Mouse (Mus musculus) kidney, embryonic 15.5 days (tissue): ENCODE measurements around the gene Inpp4a. TPM values are rescaled to one million over a fixed set of nuclear protein-coding genes. Genes with fewer than 3 reads are reported as not detected.

Source experiments
- ATAC-seq: fragments of 200-750 bp; cut with Nextera tagmentation; replicated peaks from 2 replicates; pipeline ENCODE4 v1.8.0; 2017; ENCODE audit warnings: moderate TSS enrichment; ENCODE audit not compliant: low FRiP score
- H3K27ac ChIP-seq: fragments of 300-500 bp; sonication (generic); 2 replicates; pipeline ENCODE4 v1.5.1; 2015; ENCODE audit warnings: mild to moderate bottlenecking, inconsistent platforms
- H3K27me3 ChIP-seq: fragments of 300-500 bp; sonication (generic); 2 replicates; pipeline ENCODE4 v1.6.1; 2015; ENCODE audit warnings: inconsistent platforms
- H3K36me3 ChIP-seq: fragments of 300-500 bp; sonication (generic); 2 replicates; pipeline ENCODE4 v1.6.1; 2015; ENCODE audit warnings: inconsistent platforms
- H3K4me1 ChIP-seq: fragments of 300-500 bp; sonication (generic); 2 replicates; pipeline ENCODE4 v1.6.1; 2015; ENCODE audit warnings: inconsistent platforms
- H3K4me2 ChIP-seq: fragments of 300-500 bp; sonication (generic); 2 replicates; pipeline ENCODE4 v1.6.1; 2015; ENCODE audit warnings: moderate library complexity, mild to moderate bottlenecking, inconsistent platforms
- H3K4me3 ChIP-seq: fragments of 300-500 bp; sonication (generic); replicated peaks from 2 replicates; pipeline ENCODE4 v1.5.1; 2015; ENCODE audit warnings: mild to moderate bottlenecking, inconsistent platforms
- H3K9ac ChIP-seq: fragments of 300-500 bp; sonication (generic); 2 replicates; pipeline ENCODE4 v1.6.1; 2015; ENCODE audit warnings: mild to moderate bottlenecking, inconsistent platforms
- H3K9me3 ChIP-seq: fragments of 300-500 bp; sonication (generic); replicated peaks from 2 replicates; pipeline ENCODE4 v1.6.1; 2016; ENCODE audit warnings: inconsistent platforms
- WGBS: fragments of 180-500 bp; shearing (Covaris S2); methylation state at CpG from one replicate; pipeline ENCODE4 v1.1.7; 2015; ENCODE audit warnings: mixed read lengths; 5-methylcytosine and 5-hydroxymethylcytosine counted together
- polyA plus RNA-seq: library from polyadenylated mRNA; unstranded; fragments of >200 nt; fragmentation: Nextera tagmentation; extraction: Ambion mirVana; gene quantifications from 2 replicates; pipeline ENCODE4 v1.2.1, GENCODE M21; 2015

Inpp4a gene
- polyA plus RNA-seq, 1 experiment from 2014 or later = 20.5 TPM

- no peak for ATAC-seq
- Histone ChIP-seq H3K4me3 (no peak overlapping the region), H3K27me3 (no peaks in the 10 kb centered on the region), H3K9ac (no peak overlapping the region), H3K4me1 (peaks cover 28% of the 10 kb centered on the region; the same call in 1 of the 2 replicates), H3K27ac (no peak overlapping the region), H3K36me3 (no peaks in the 10 kb centered on the region), H3K4me2 (no peak overlapping the region), H3K9me3 (no peaks in the 10 kb centered on the region)
- 90% methylated on average over 6 of the region's 6 CpGs for WGBS
Observed at GRCm38 (mm10) chr1:37344223-37344916, 44.7 kb downstream of the Inpp4a start.

GRCm38 (mm10) chr1:37347361-37348080 is 47.9 kb downstream of the Inpp4a start:
- WGBS = 78% methylated on average over 9 of the region's 9 CpGs
- ATAC-seq = no peak
- H3K27ac ChIP-seq = no peak overlapping the region

GRCm38 (mm10) chr1:37350886-37351651 is 51.4 kb downstream of the Inpp4a start:
- Histone ChIP-seq H3K9me3 (no peaks in the 10 kb centered on the region), H3K27ac (no peak overlapping the region), H3K4me1 (peaks cover 4% of the 10 kb centered on the region; the same call in 1 of the 2 replicates), H3K9ac (no peak overlapping the region), H3K4me2 (no peak overlapping the region), H3K36me3 (no peaks in the 10 kb centered on the region), H3K27me3 (no peaks in the 10 kb centered on the region), H3K4me3 (no peak overlapping the region)
- ATAC-seq = no peak
- 69% methylated on average over 7 of the region's 7 CpGs for WGBS

More at GRCm38 (mm10) chr1:37347361-37348080, 47.9 kb downstream of the Inpp4a start:
- peaks cover 13% of the 10 kb centered on the region; the same call in 1 of the 2 replicates for H3K4me1 ChIP-seq
- H3K9me3 ChIP-seq = no peaks in the 10 kb centered on the region
- H3K9ac ChIP-seq = no peak overlapping the region
- H3K36me3 ChIP-seq = no peaks in the 10 kb centered on the region
- no peak overlapping the region for H3K4me3 ChIP-seq
- no peaks in the 10 kb centered on the region for H3K27me3 ChIP-seq
- no peak overlapping the region for H3K4me2 ChIP-seq

- H3K4me3 ChIP-seq = no peak overlapping the region
- ATAC-seq = no peak
- no peak overlapping the region for H3K4me2 ChIP-seq
- no peak overlapping the region for H3K27ac ChIP-seq
- WGBS = 87% methylated on average over 2 of the region's 2 CpGs
- no peaks in the 10 kb centered on the region for H3K9me3 ChIP-seq
- no peaks in the 10 kb centered on the region for H3K27me3 ChIP-seq
- H3K4me1 ChIP-seq = no peaks in the 10 kb centered on the region
- no peak overlapping the region for H3K9ac ChIP-seq
- no peaks in the 10 kb centered on the region for H3K36me3 ChIP-seq
Observed at GRCm38 (mm10) chr1:37351961-37352360, 52.3 kb downstream of the Inpp4a start.

- no peak for ATAC-seq
- Histone ChIP-seq H3K4me1 (no peaks in the 10 kb centered on the region), H3K27ac (no peak overlapping the region), H3K9ac (no peak overlapping the region), H3K27me3 (no peaks in the 10 kb centered on the region), H3K9me3 (no peaks in the 10 kb centered on the region), H3K36me3 (0 out of 2 replicates have a peak, but pooled peaks cover under 1% of the 10 kb centered on the region), H3K4me2 (no peak overlapping the region), H3K4me3 (no peak overlapping the region)
- 72% methylated on average over 4 of the region's 4 CpGs for WGBS
Observed at GRCm38 (mm10) chr1:37353456-37353855, 53.8 kb downstream of the Inpp4a start.

GRCm38 (mm10) chr1:37355492-37355891 is 55.8 kb downstream of the Inpp4a start:
- H3K4me3 ChIP-seq = no peak overlapping the region

GRCm38 (mm10) chr1:37356305-37356704 is 56.6 kb downstream of the Inpp4a start:
- Histone ChIP-seq H3K9ac (no peak overlapping the region), H3K27me3 (no peaks in the 10 kb centered on the region), H3K36me3 (0 out of 2 replicates have a peak, but pooled peaks cover 7% of the 10 kb centered on the region), H3K4me1 (no peaks in the 10 kb centered on the region), H3K27ac (no peak overlapping the region), H3K4me3 (no peak overlapping the region), H3K4me2 (no peak overlapping the region), H3K9me3 (no peaks in the 10 kb centered on the region)
- WGBS = 86% methylated on average over 3 of the region's 3 CpGs
- no peak for ATAC-seq

More at GRCm38 (mm10) chr1:37355492-37355891, 55.8 kb downstream of the Inpp4a start:
- H3K36me3 ChIP-seq = 0 out of 2 replicates have a peak, but pooled peaks cover 7% of the 10 kb centered on the region
- H3K9me3 ChIP-seq = no peaks in the 10 kb centered on the region
- no peak overlapping the region for H3K27ac ChIP-seq
- H3K4me2 ChIP-seq = no peak overlapping the region
- no peak overlapping the region for H3K9ac ChIP-seq
- no peaks in the 10 kb centered on the region for H3K27me3 ChIP-seq
- WGBS = 89% methylated on average over 3 of the region's 3 CpGs
- no peaks in the 10 kb centered on the region for H3K4me1 ChIP-seq
- ATAC-seq = no peak

- H3K27me3 ChIP-seq = no peaks in the 10 kb centered on the region
- WGBS = 80% methylated on average over 6 of the region's 6 CpGs
- no peak overlapping the region for H3K4me2 ChIP-seq
- no peaks in the 10 kb centered on the region for H3K4me1 ChIP-seq
- no peaks in the 10 kb centered on the region for H3K9me3 ChIP-seq
- H3K27ac ChIP-seq = no peak overlapping the region
- H3K9ac ChIP-seq = no peak overlapping the region
- ATAC-seq = no peak
- no peak overlapping the region for H3K4me3 ChIP-seq
- H3K36me3 ChIP-seq = 0 out of 2 replicates have a peak, but pooled peaks cover 7% of the 10 kb centered on the region
Observed at GRCm38 (mm10) chr1:37357173-37357572, 57.5 kb downstream of the Inpp4a start.

- Histone ChIP-seq H3K9me3 (no peaks in the 10 kb centered on the region), H3K27ac (no peak overlapping the region), H3K4me1 (no peaks in the 10 kb centered on the region), H3K27me3 (no peaks in the 10 kb centered on the region), H3K4me3 (no peak overlapping the region), H3K9ac (no peak overlapping the region), H3K4me2 (no peak overlapping the region), H3K36me3 (0 out of 2 replicates have a peak, but pooled peaks cover 7% of the 10 kb centered on the region)
- ATAC-seq = no peak
- 89% methylated on average over 8 of the region's 8 CpGs for WGBS
Observed at GRCm38 (mm10) chr1:37358621-37359020, 59.0 kb downstream of the Inpp4a start.

GRCm38 (mm10) chr1:37359395-37360092 is 59.9 kb downstream of the Inpp4a start:
- Histone ChIP-seq H3K4me2 (no peak overlapping the region), H3K36me3 (0 out of 2 replicates have a peak, but pooled peaks cover 7% of the 10 kb centered on the region), H3K9ac (no peak overlapping the region), H3K4me3 (no peak overlapping the region), H3K27ac (no peak overlapping the region), H3K9me3 (no peaks in the 10 kb centered on the region), H3K27me3 (no peaks in the 10 kb centered on the region), H3K4me1 (no peaks in the 10 kb centered on the region)
- no peak for ATAC-seq
- 92% methylated on average over 6 of the region's 6 CpGs for WGBS

GRCm38 (mm10) chr1:37360781-37361180 is 61.1 kb downstream of the Inpp4a start:
- no peak for ATAC-seq
- Histone ChIP-seq H3K27me3 (no peaks in the 10 kb centered on the region), H3K36me3 (0 out of 2 replicates have a peak, but pooled peaks cover 7% of the 10 kb centered on the region), H3K4me3 (no peak overlapping the region), H3K4me2 (no peak overlapping the region), H3K9ac (no peak overlapping the region), H3K4me1 (no peaks in the 10 kb centered on the region), H3K27ac (no peak overlapping the region), H3K9me3 (no peaks in the 10 kb centered on the region)
- WGBS = 86% methylated on average over 3 of the region's 3 CpGs
